In genomic region chr11:32156854-32157630, GRCm38 (mm10) we compare ENCODE assay signal across 18 mouse cellular contexts. TPM values are rescaled to one million over a fixed set of nuclear protein-coding genes. Genes with fewer than 3 reads are reported as not detected.
DNase-seq lines count a peak whose midpoint lies in the region; ATAC-seq and TF ChIP-seq lines count a peak whose summit lies in the region.
"Had no signal": no experiment of that assay in that cellular context is flagged by ENCODE, and none has a peak within 500 bp of the region (broad histone marks: within the 10 kb centered on the region; RNA-seq: fewer than 3 reads in every experiment).

No protein-coding gene starts in this region.

- no peaks in the 10 kb centered on the region for H3K9me3 ChIP-seq in neural tube, embryonic 14.5 days (ENCODE audit: control insufficient read depth, low read length)
- H3K9me3 ChIP-seq: embryonic facial prominence, embryonic 12.5 days; intestine, embryonic 15.5 days; liver, embryonic 15.5 days had no signal

- H3K4me2 ChIP-seq in neural tube, embryonic 14.5 days (ENCODE audit: low read depth, low read length) = no peak overlapping the region
- H3K4me2 ChIP-seq: intestine, embryonic 15.5 days; liver, embryonic 15.5 days had no signal

- H3K4me1 ChIP-seq in neural tube, embryonic 14.5 days (ENCODE audit: control insufficient read depth, insufficient read depth, low read length) = peaks cover 4% of the 10 kb centered on the region; the same call in 1 of the 2 replicates
- H3K4me1 ChIP-seq: liver, embryonic 15.5 days had no signal

- no peak overlapping the region for H3K9ac ChIP-seq in neural tube, embryonic 14.5 days (replicated peaks; ENCODE audit: low read depth, low read length)
- H3K9ac ChIP-seq: embryonic facial prominence, embryonic 12.5 days; intestine, embryonic 15.5 days; liver, embryonic 15.5 days had no signal

- peak overlapping the region; percentile 46; the same call in 1 of the 2 replicates for H3K27ac ChIP-seq in layer of hippocampus, adult 2 months
- peak overlapping the region; percentile 70 for H3K27ac ChIP-seq in neural tube, embryonic 14.5 days (ENCODE audit: low read depth, low read length)
- H3K27ac ChIP-seq: embryonic facial prominence, embryonic 12.5 days; intestine, embryonic 15.5 days; liver, embryonic 15.5 days had no signal

- H3K36me3 ChIP-seq in neural tube, embryonic 14.5 days (ENCODE audit: control insufficient read depth, insufficient read depth, low read length) = no peaks in the 10 kb centered on the region
- H3K36me3 ChIP-seq: embryonic facial prominence, embryonic 12.5 days; intestine, embryonic 15.5 days; liver, embryonic 15.5 days had no signal

- WGBS in neural tube, embryonic 14.5 days = 57% methylated on average over 7 of the region's 7 CpGs

- no peak for TF ChIP-seq CTCF in layer of hippocampus, adult 2 months (conservative IDR thresholded peaks at IDR 0.05)

- no peaks in the 10 kb centered on the region for H3K27me3 ChIP-seq in neural tube, embryonic 14.5 days (ENCODE audit: control insufficient read depth, insufficient read depth, low read length)

- no peak overlapping the region for H3K4me3 ChIP-seq in layer of hippocampus, adult 2 months
- H3K4me3 ChIP-seq in neural tube, embryonic 14.5 days (ENCODE audit: low read depth, low read length) = no peak overlapping the region
- H3K4me3 ChIP-seq: embryonic facial prominence, embryonic 12.5 days; intestine, embryonic 15.5 days; liver, embryonic 15.5 days had no signal

- ATAC-seq in granulocyte monocyte progenitor cell, adult 5-6 weeks (replicated peaks; ENCODE audit: poor library complexity, severe bottlenecking) = peak; percentile 51; the same call in 1 of the 2 replicates
- ATAC-seq in megakaryocyte progenitor cell, adult 5-6 weeks (replicated peaks; ENCODE audit: poor library complexity) = peak; percentile 66
- ATAC-seq in neural tube, embryonic 14.5 days (ENCODE audit: low read depth) = no peak
- ATAC-seq: intestine, embryonic 15.5 days had no signal

- peak in 1 of 2 experiments; percentile 5 for DNase-seq in layer of hippocampus, adult 2 months (ENCODE audit: low spot score in 2 of 2)
- no peak for DNase-seq in layer of hippocampus, postnatal 36 days
- DNase-seq in adrenal gland, postnatal 25 days = no peak
- no peak for DNase-seq in frontal cortex, postnatal 14 days (ENCODE audit: low spot score in 2 of 2)
- DNase-seq in retina, embryonic 14.5 days (ENCODE audit: low spot score) = no peak
- DNase-seq: adrenal gland, adult 2 months; gastrocnemius, postnatal 14 days; kidney, postnatal 14 days; lung, postnatal 36 days; thymus, postnatal 36 days had no signal

RNA-seq across cellular contexts. Expression of gene Il9r, which starts 43.0 kb away (rescaled TPM):
- not detected for total RNA-seq in layer of hippocampus, adult 2 months (2021)
- total RNA-seq in layer of hippocampus, postnatal 36 days (2021) = not detected
- total RNA-seq in granulocyte monocyte progenitor cell, adult 5-6 weeks (2014; fragmentation: Nextera tagmentation) = not detected in 2 replicates
- total RNA-seq in granulocyte monocyte progenitor cell, adult 5-6 weeks (2017) = not detected in 2 replicates
- total RNA-seq in megakaryocyte progenitor cell, adult 5-6 weeks (2015) = 0.07 TPM in 1 of 2 replicates, not detected in the other
- 0.30 TPM in 1 of 2 replicates, not detected in the other for total RNA-seq in megakaryocyte progenitor cell, adult 5-6 weeks (2017)
- 0.05 TPM in 1 of 2 replicates, not detected in the other for polyA plus RNA-seq in neural tube, embryonic 14.5 days (2014; fragmentation: Nextera tagmentation; extraction: Ambion mirVana)
- not detected in 2 replicates for total RNA-seq in adrenal gland, postnatal 25 days (2021)
- total RNA-seq: layer of hippocampus, postnatal 25 days had no signal
- polyA plus RNA-seq: adrenal gland, adult 2 months; embryonic facial prominence, embryonic 12.5 days; limb, embryonic 11.5 days had no signal

RNA-seq across cellular contexts. Expression of gene Snrnp25, which starts 48.2 kb away (rescaled TPM):
- total RNA-seq in layer of hippocampus, adult 2 months (2021) = 10 to 100 TPM; 20.6 to 22.4 TPM
- 10 to 100 TPM; 18.0 to 19.0 TPM for total RNA-seq in layer of hippocampus, postnatal 36 days (2021)
- 50.3 and 58.3 TPM in 2 replicates for total RNA-seq in granulocyte monocyte progenitor cell, adult 5-6 weeks (2014; fragmentation: Nextera tagmentation)
- 75.1 and 78.0 TPM in 2 replicates for total RNA-seq in granulocyte monocyte progenitor cell, adult 5-6 weeks (2017)
- total RNA-seq in megakaryocyte progenitor cell, adult 5-6 weeks (2015) = 56.5 and 60.4 TPM in 2 replicates
- total RNA-seq in megakaryocyte progenitor cell, adult 5-6 weeks (2017) = 70.3 and 82.6 TPM in 2 replicates
- polyA plus RNA-seq in neural tube, embryonic 14.5 days (2014; fragmentation: Nextera tagmentation; extraction: Ambion mirVana) = 42.6 and 47.1 TPM in 2 replicates
- 11.3 and 15.4 TPM in 2 replicates for total RNA-seq in adrenal gland, postnatal 25 days (2021)
